Mouse (Mus musculus) left cerebral cortex, postnatal 10 days (tissue): ENCODE data around the gene Polr1a. TPM values are rescaled to one million over a fixed set of nuclear protein-coding genes. Genes with fewer than 3 reads are reported as not detected.

Experiments used
- DNase-seq, 2 experiments: peaks; one replicate each; pipeline ENCODE4 v3.0.0; 2021 to 2022; ENCODE audit warnings: low spot score in 2 of 2, mixed read lengths in 1 of 2; ENCODE audit errors: extremely low spot score in 1 of 2
- intact Hi-C: fragments of 180-260 bp; cut with DNase I; formaldehyde crosslinking; loops from one replicate; pipeline ENCODE4 v1.15.1; 2025
- total RNA-seq, 2 experiments: library from RNA; stranded (reverse); gene quantifications; 2 replicates each; pipeline ENCODE4 v1.2.3; 2021

The Polr1a gene
- total RNA-seq, 2 experiments from 2014 or later, result 33.5 to 37.2 TPM

DNA sequence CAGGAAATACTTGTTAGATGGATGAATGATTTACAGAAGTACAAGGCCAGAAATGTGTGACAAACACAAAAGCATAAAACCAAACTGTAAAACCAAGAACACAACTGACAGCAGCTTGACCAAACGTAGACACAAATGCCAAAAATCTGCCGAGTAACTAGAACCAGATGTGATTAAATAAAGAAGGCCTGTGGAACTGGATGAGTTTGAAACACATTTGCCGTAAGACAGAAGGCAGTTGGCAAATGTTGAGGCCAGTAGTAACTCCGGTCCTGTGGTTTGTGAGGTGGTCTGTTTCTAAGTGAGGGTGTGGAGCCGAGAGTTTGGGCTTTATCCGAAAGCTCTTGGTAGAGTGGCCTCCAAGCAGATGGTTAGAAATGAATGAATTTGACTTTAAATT lies 32.1 kb downstream of the Polr1a start:
- DNase-seq, result no peak
- intact Hi-C loops, result no loop called here

DNA sequence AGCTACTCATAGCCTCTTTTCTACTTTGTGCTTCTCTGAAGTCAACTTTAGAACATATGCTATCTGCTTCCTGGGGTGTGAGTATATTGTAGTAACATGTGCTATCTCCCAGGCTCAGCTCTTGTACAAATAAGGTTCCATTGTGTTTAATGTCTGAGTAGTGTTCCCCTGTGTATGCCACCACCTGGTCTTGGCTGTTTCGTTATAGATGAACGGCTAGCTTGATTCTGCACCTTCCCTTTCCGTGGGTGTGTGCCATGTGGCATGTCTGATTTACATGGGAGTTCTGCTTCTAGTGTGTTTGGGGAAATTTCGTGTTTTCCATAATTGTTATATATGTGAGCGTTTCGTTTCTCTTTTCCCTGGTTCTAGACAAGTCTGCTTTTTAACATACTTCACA lies 36.2 kb downstream of the Polr1a start:
- no peak for DNase-seq
- intact Hi-C loops, result no loop called here

DNA sequence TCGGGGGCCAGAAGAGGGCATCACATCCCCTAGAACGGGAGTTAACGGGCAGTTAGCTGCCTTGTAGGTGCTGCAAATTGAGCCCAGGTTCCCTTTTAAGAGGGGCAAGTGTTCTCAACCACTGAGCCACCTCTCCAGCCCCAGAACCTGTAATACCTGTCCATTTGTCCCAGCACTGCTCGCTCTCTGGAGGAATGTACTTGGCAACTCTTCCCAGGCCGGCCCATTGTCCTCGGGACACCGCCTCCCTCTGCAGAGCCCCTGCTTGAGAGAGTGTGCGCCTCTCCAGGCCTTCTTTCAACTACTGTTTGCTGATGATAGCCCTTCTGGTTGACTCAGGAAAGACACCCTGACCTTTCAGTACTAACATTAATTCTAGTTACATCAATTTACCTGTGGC lies 37.3 kb downstream of the Polr1a start:
- DNase-seq, result no peak
- intact Hi-C loops, result no loop called here

DNA sequence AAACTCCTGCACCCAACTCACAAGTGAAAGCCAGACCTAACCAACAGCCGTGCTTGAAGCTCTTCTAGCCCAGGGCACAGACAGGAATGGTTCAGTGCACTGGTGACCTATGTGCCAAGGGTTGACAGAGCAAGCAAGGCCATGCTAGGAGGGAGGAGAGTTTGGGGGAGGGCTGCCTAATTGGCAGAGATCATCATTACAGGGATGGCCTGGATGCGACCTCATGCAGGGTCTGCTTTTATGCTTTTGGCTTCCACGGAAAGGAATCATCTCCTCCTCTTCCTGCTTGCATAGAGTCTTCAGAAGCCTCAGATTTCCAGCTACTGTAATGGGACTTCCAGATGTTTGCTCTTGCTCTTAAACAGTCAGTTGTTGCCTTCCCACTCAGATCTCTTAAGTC lies 40.9 kb downstream of the Polr1a start:
- intact Hi-C loops, result no loop called here

DNA sequence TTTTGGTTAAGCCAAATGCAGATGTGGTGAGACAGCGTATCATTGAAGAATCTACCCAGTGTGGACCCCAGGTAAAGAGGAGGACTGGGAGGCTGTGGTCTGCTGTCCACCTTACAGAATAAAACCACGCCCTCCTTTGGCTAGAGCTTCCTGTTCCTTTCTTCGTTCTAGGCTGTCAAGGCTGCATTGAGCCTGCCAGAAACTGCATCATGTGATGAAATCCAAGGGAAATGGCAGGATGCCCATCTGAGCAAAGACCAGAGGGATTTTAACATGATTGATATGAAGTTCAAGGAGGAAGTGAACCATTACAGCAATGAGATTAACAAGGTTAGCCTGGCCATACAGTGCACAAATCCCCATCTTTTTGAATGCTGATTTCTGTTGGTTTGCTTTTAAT lies 41.7 kb downstream of the Polr1a start:
- intact Hi-C loops, result no loop called here

More for the DNA sequence above, 40.9 kb downstream of the Polr1a start:
- no peak for DNase-seq

DNA sequence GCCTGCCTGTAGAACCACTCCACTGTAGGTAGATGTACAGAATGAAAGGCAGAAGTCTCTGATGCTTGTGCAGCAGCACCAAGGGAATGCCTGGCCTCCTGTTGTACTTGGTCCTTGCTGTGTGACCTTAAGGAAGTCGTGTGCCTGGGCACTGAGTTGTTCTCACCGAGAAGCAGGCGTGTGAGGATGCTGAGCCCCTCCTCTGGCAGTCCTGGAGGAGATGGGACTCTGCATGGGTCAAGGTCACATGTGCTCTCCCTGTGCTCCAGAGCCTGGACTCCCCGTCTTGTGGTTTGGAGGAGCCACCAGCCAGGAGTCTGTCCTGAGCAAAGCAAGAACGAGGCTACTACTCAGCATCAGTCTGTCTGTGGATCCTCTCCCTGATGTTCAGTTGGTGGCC lies 42.3 kb downstream of the Polr1a start:
- no peak for DNase-seq
- intact Hi-C loops, result no loop called here

More for the DNA sequence above, 41.7 kb downstream of the Polr1a start:
- DNase-seq, result no peak

DNA sequence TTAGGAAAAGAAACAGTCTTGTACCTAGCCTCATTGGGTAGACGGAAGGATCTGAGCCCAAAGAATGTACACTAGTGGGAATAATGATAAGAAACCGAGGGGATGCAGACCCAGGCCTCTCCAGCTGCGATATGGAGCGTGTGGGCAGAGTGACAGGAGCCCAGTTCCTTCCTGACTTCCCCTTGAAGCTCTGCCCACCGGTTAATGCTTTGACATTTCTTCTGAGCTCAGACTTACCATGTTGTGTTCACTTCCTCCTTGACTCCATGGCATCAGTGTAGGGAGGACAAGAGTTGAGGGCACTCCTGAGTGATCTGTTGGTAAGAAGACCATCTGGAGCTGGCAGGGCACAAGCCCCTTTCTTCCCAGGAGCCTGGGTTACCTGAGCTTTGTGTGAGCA lies 53.3 kb downstream of the Polr1a start:
- intact Hi-C loops, result no loop called here
- no peak for DNase-seq

DNA sequence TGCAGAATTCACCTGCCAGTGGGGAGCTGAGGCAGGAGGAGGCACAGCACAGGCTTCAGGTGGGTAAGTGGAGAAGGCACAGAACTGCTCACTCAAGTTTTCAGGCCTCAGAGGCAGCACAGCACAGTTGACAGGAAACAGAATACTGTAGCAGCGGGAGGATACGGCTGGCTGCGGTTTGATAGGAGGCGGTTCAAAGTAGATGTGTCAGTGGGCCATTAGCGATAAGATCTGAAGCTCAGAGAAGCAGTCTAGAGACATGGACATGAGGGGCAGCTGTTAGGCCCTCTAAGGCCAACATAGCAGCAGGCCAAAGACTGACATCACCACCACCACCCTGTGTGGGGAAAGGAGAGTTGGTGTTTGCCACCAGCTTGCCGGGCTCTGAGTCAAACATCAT lies 53.9 kb downstream of the Polr1a start:
- no peak for DNase-seq
- intact Hi-C loops, result no loop called here

DNA sequence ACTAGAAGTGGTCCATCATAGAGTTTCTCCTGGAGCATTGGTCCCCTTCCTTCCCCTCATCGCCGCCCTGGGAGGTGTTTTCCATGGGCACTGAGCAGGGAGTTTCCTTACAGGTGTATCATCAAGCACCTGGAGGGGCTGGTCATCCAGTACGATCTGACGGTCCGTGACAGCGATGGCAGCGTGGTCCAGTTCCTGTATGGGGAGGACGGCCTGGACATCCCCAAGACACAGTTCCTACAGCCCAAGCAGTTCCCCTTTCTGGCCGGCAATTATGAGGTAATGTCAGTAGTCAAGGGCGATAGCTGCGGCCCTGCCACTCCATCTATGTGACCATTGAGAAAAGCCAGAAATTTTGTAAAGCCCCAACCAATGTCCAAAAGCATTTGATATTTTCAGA lies 54.7 kb downstream of the Polr1a start:
- intact Hi-C loops, result no loop called here
- no peak for DNase-seq

DNA sequence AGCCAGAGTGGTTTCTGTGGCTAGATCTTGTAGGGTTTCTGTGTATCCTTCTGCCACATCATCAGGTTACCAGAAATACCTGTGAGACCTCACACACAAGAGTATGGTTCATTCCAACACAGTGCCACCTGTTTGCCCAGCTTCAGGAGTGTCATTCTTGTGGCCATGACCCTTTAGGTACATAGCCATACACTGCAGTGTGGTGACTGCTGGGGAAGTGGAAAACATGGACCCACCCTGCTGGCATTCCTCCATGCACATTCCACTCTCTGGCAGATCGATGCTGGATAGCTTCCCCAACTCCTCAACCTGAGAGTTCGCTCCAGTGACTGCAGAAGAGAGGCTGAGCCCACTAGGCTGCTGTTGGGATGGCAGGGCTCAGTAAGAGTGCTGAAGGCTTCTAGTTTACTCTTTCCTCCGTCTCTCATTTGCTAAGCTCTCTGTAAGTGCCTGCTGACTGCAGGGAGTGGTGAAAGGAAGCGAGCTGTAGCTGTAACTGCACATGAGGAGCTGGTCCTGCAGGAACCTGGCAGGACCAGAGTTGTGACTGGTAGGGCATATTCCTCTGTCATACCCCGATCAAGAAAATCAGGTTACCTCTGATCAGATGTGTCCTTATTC lies 57.9 kb downstream of the Polr1a start:
- intact Hi-C loops, result no loop called here
- no peak for DNase-seq

DNA sequence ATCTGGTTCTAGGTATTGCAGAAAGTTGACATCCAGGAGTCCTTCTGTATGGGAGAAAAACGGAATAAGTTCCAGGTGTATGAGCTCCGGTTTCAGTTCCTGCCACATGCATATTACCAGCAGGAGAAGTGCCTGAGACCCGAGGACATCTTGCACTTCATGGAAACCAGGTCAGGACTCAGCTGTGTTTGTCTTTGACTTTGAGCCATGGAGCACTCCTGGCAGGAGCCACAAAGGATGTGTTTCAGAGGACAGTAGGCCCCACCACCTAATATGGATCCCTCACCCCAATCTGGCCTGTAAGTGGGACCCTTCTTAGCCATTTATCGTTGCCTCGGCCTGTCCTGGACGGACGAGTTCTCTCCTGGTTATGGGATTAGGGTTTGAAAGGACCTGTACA lies 59.0 kb downstream of the Polr1a start:
- intact Hi-C loops, result no loop called here

DNA sequence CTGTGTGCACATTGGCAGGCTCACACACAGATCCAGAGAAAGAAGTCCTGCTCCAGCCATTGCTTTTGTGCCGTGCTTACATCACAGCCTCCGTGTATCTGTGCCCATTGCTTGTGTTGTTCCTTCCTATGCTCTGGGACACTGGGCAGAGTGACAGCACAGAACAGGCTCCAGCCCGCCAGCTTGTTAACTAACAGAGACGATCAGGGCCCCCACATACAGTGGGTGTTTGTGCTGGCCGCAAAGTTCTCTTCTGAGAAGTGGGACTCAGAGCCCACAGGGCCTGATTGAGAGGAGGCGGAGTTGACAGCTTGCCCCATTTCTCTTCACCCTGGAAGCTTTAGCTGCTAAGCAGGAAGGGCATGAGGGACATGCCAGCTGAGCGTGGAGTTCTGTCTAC lies 60.6 kb downstream of the Polr1a start:
- intact Hi-C loops, result no loop called here
- DNase-seq, result no peak

More for the DNA sequence above, 59.0 kb downstream of the Polr1a start:
- DNase-seq, result no peak

DNA sequence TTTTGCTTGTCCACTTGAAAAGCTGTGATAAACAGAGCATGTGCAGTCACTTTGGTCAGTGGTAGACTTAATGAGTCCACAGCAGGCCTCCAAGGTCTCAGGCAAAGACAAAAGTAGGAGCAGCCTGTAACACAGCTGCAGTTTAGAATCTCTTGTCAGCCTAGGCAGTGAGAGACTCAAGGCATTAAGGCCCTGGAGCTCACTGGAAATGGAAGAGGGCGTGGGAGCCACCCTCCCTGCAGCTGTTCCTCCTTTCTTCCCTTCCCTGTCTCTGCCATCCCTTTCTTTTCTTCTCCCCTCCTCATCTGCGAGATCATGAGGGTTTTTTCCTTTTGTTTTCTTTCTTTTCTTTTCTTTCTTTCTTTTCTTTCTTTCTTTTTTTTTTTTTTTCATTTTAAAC lies 61.3 kb downstream of the Polr1a start:
- intact Hi-C loops, result no loop called here
- no peak for DNase-seq

DNA sequence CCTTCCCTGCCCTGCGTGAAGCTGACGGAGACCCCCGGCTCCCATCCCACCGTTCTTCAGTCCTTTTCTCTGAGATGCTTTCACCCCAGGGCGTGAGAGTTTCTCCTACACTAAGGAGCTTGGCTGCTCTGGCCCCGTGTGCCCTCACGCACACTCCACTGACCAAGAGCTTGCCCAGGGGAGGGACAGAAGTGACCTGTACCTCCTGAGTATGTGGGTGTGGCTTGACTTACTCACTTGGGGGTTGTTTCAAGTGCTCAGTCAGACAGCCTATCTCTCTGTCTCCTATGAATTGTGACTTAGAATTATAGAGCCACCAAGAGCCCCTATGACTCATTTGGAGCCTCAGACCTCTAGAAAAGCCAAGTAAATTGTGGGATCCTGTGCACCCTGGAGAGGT lies 67.7 kb downstream of the Polr1a start:
- intact Hi-C loops, result loop anchor here (5.0 kb wide), 1 partner anchor 121 kb away; the partner anchor contains the start of gene St3gal5
- DNase-seq, result no peak

DNA sequence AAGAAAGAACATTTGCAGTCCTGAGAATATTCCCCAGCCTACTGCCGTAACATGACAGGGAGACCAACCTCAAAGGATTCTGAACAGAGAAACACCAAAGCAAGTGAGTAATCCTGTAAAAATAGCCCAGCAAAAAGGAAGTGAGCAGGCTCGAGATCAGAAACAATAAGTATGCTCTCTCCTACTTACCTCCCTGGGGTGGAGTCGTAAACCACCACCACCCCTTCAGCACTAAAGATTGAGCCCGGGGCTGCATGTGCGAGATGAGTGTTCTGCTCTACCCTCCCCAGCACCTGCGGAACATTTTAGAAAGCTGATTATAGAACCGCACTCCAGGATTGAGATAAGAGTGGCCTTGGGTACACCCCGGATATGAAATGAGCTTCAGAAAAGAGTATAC lies 71.3 kb downstream of the Polr1a start:
- intact Hi-C loops, result no loop called here
- no peak for DNase-seq

DNA sequence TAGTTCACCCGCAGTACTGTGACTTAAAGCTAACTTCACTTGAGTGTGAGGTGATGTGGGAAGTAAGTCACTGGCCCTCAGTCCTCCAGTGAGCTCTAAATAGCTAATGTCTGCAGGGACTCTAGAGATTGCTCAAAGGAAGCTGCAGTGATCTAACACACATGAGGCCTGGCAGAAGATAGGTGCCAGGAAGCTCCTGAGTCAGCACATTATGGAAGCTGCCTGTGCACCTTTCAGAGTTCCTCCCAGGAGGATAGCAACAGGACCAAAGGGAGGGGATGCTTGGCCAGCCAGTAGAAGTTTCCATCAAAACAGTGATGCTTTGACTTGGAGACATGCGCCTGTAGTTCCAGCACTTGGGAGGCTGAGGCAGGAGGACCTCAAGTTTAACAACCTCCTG lies 71.7 kb downstream of the Polr1a start:
- intact Hi-C loops, result no loop called here
- DNase-seq, result no peak

DNA sequence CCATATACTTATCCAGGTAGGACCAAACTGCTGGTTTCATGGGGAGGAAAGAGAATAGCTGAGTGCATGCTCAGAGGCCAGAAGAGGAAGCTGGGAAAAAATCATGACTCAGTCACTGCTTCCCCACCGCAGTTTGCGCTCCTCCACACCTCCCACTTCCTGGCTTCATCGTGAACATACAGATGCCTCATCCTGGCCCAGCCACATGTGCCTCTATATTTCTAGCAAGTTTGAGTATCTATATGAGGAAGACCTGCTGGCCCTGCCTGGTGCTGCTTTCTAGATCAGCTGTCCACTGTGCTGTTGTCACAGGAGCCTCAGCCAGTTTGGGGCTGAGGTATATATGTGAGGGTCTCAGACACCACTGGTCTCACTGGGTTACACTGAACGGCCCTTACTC lies 72.6 kb downstream of the Polr1a start:
- no peak for DNase-seq
- intact Hi-C loops, result no loop called here

DNA sequence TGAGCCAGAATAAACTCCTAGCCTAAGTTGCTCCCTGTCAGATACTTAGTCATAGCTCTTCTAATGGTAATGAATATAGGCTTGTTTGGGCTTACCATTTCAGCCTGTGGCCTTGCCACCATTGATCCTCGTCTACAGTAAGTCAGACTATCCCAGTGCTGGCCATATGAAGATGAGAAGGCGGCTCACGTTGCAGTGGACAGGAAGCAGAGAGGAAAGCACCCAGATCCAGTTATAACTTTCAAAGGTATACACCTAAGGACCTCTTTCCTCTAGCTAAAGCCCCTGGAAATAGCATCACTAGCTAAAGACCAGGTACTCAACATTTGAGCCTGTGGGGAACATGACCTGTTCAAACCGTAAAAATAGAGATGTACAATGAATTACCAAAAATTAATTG lies 77.1 kb downstream of the Polr1a start:
- no peak for DNase-seq
- intact Hi-C loops, result no loop called here

DNA sequence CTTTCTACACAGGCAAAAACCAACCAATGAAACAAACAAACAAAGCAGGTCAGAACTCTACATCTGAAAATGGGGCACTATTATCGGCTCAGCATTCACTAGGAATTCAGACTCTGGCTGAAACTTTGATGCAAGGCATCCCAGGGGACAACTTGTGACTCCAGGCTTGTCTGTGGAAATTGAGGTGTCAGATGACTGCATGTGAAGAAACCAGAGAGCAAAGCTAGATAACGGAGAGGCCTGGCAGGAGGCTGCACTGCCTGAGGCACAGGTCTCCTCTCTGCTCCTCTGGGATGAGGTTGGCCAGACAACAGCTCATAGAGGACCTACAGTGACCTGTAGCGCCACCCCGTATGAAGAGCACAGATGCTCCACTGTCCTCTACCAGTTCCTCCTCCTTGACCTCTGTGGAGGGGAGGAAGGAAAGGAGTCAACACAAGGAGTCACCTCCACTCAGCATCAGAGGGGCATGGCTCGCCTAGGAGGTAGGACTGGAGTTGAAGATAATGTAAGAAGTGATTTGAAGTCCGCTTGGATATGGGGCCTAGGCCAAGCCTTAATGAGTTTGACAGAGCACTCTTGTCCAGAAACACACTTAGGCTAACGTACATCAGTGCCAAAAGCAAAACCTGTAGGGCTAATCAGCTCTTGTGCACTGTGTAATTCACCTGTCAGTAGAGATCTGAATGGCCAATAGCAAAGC lies 78.8 kb downstream of the Polr1a start:
- intact Hi-C loops, result no loop called here
- DNase-seq, result no peak

DNA sequence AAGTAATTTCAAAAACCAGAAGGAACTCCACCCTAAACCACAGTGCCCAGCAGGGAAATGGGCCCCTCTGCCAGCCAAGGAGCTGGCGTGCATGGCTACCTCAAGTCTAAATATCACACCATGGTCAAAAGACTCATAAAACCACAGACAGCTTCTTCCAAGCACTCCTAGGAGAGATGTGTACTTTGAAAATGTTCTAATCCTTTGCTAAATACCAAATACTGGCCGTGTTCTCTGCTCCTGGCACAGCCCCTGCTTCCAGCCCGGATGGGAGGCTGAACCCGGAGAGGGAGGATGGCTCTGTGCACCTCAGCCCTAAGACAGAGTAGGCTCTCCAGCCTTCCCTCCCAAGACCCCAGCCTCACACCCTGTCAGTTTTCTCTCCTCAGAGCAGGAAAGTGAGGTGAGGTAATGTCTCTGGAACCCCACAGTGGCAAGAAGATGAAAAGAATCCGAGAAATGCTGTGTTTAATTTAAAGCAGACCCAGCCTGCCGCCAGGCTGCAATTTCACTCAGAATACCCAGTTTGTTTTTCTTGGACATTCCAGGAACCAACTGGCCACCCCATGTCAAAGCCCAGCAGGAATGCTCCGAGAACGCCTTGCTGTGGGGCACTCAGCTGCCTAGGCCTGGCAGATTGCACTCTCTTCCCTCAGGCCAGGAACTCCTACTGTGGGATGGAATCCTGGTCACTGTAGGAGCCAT lies 80.9 kb downstream of the Polr1a start:
- intact Hi-C loops, result no loop called here
- DNase-seq, result peak in 1 of 2 experiments; percentile 77
